Mouse (Mus musculus): ENCODE data around the gene Lrrc3c.

Gene Lrrc3c

GRCm38 (mm10) chr11:98597991-98598390 is at the start of gene Lrrc3c:
Gene Lrrc3c, plus strand, starts transcription at chr11:98598291.
- DNase-seq (ENCODE audit: low spot score) = no peak

GRCm38 (mm10) chr11:98549363-98549762 is 48.7 kb upstream of the Lrrc3c start:
- no peak for DNase-seq (ENCODE audit: low spot score)

- DNase-seq (ENCODE audit: low spot score) = no peak
Measured at GRCm38 (mm10) chr11:98550311-98550974, 47.6 kb upstream of the Lrrc3c start.

GRCm38 (mm10) chr11:98550975-98551828 is 46.9 kb upstream of the Lrrc3c start, which contains the start of gene Zpbp2:
Gene Zpbp2, plus strand, starts transcription at chr11:98551097.
- DNase-seq (ENCODE audit: low spot score) = peak; percentile 44

GRCm38 (mm10) chr11:98553966-98554365 is 44.1 kb upstream of the Lrrc3c start:
- no peak for DNase-seq (ENCODE audit: low spot score)

GRCm38 (mm10) chr11:98555124-98555700 is 42.9 kb upstream of the Lrrc3c start:
- peak; percentile 26 for DNase-seq (ENCODE audit: low spot score)

- DNase-seq (ENCODE audit: low spot score) = no peak
Measured at GRCm38 (mm10) chr11:98560942-98561341, 37.1 kb upstream of the Lrrc3c start.

- DNase-seq (ENCODE audit: low spot score) = no peak
Measured at GRCm38 (mm10) chr11:98563025-98563424, 35.1 kb upstream of the Lrrc3c start.

GRCm38 (mm10) chr11:98563921-98564414 is 34.1 kb upstream of the Lrrc3c start:
- DNase-seq (ENCODE audit: low spot score) = no peak

- DNase-seq (ENCODE audit: low spot score) = no peak
Measured at GRCm38 (mm10) chr11:98568326-98568725, 29.8 kb upstream of the Lrrc3c start.

- DNase-seq (ENCODE audit: low spot score) = no peak
Measured at GRCm38 (mm10) chr11:98569461-98569860, 28.6 kb upstream of the Lrrc3c start.

- DNase-seq (ENCODE audit: low spot score) = peak; percentile 90
Measured at GRCm38 (mm10) chr11:98577776-98578175, 20.3 kb upstream of the Lrrc3c start.

- DNase-seq (ENCODE audit: low spot score) = peak; percentile 41
Measured at GRCm38 (mm10) chr11:98580301-98581121, 17.6 kb upstream of the Lrrc3c start.

- DNase-seq (ENCODE audit: low spot score) = no peak
Measured at GRCm38 (mm10) chr11:98581286-98582029, 16.6 kb upstream of the Lrrc3c start.

GRCm38 (mm10) chr11:98582030-98582388 is 16.1 kb upstream of the Lrrc3c start:
- DNase-seq (ENCODE audit: low spot score) = no peak

GRCm38 (mm10) chr11:98582551-98583264 is 15.4 kb upstream of the Lrrc3c start:
- DNase-seq (ENCODE audit: low spot score) = no peak

GRCm38 (mm10) chr11:98583265-98583552 is 14.9 kb upstream of the Lrrc3c start:
- DNase-seq (ENCODE audit: low spot score) = no peak

GRCm38 (mm10) chr11:98583571-98583970 is 14.5 kb upstream of the Lrrc3c start:
- no peak for DNase-seq (ENCODE audit: low spot score)

GRCm38 (mm10) chr11:98584146-98584545 is 13.9 kb upstream of the Lrrc3c start:
- DNase-seq (ENCODE audit: low spot score) = peak; percentile 41

GRCm38 (mm10) chr11:98584629-98585177 is 13.4 kb upstream of the Lrrc3c start:
- DNase-seq (ENCODE audit: low spot score) = peak; percentile 51

All from adipocyte (in vitro differentiated cells).